Mouse (Mus musculus): ENCODE measurements at regions not wholly inside any gene's neighbourhood (a gene's known extent, or its start where the extent isn't known, plus 50 kb on each side); places are given as distances from the start of the nearest gene placed in this dataset.

DNA sequence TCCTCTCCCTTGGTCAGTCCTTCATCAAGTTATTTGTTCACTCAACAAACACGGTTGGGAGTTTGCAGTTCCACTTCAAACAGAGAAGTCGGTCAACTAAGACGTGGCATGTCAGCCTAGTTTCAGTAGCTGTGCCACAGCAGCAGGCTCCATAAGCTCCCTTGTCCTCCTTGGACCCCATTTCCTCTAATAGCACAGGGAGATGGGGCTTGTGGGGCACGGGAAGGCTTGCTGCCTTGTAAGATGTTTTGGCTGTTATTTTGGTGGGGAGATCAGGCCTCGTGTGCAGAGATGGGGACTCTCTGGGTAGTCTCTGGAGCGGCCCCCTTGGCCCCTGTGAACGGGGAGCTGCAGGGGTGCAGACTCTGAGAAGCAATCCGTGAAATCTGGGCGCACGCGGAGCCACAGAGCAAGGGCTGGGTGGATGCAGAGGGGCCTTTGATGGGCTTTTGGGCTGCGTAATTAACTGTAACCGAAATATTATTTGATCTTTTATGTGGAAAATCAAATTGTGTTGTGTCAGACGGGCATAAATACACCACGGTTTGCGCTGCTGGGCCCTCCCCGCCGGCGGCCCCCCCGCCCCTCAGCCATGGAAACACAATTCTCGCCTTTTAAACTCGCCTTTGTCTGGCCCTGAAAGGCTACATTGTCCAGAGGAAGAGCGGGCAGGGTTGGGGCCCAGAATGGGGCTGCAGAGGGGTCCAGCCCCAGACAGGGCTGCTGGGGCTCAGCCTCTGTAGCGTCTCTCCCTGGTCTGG, 137.6 kb downstream of the Mn1 start:
- no peaks in the 10 kb centered on the region for H3K79me2 ChIP-seq (replicated peaks; ENCODE audit: control insufficient read depth, insufficient read depth, low read length)
- no peaks in the 10 kb centered on the region for H3K27me3 ChIP-seq (ENCODE audit: control insufficient read depth, insufficient read depth, low read length)
- no peak overlapping the region for H3K4me3 ChIP-seq
- DNase-seq, result no peak
- H3K4me1 ChIP-seq (ENCODE audit: control insufficient read depth, insufficient read depth, low read length), result peaks cover 2% of the 10 kb centered on the region; the same call in 1 of the 2 replicates
- no peak for TF ChIP-seq CTCF (IDR thresholded peaks at IDR 0.05)
- TF ChIP-seq EP300 (IDR thresholded peaks at IDR 0.05; ENCODE audit: insufficient read depth, low read depth, low read length), result no peak
- no peak for TF ChIP-seq POLR2A (IDR thresholded peaks at IDR 0.05; ENCODE audit: insufficient read depth, low read depth, low read length)
- no peak overlapping the region for H3K27ac ChIP-seq
- 55% methylated on average over 24 of the region's 24 CpGs for WGBS
- no peak overlapping the region for H3K9ac ChIP-seq (ENCODE audit: low read depth, low read length)
- H3K36me3 ChIP-seq (ENCODE audit: control insufficient read depth, insufficient read depth, low read length), result no peaks in the 10 kb centered on the region
- intact Hi-C loops (cut with DNase I), result no loop called here

DNA sequence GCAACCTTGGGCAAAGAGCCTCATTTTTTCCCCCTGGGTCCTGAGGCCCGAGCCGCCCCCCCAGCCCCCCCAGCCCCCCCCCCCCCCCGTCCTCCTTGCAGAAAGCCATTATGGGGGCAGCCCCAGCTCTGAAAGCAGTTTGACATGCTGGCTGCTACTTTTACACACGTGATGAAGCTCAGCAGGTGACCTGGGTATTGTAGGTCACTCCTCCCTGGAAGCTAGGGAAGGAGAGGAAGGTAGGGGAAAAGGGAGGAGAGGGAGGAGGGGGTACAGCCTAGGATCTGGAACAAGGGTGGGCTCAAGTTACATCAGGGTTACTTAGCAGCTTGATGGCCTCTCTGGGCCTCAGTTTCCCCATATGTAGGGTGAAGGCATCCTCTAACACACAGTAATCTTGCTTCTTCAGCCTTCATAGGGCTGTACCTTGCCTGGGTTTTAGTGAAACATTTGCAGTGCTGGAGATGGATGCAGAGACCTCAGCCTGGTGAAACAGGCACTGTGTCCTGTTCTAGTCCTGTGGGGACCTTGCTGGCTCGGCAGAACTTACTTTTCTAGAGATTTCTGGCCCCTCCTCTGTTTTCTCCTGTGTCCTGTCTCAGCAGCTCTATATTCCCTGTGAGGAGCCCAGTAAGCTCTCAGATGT, 138.3 kb downstream of the Mn1 start:
- Histone ChIP-seq H3K4me1 (ENCODE audit: control insufficient read depth, insufficient read depth, low read length) (peaks cover 2% of the 10 kb centered on the region; the same call in 1 of the 2 replicates), H3K36me3 (ENCODE audit: control insufficient read depth, insufficient read depth, low read length) (no peaks in the 10 kb centered on the region), H3K27me3 (ENCODE audit: control insufficient read depth, insufficient read depth, low read length) (no peaks in the 10 kb centered on the region), H3K79me2 (replicated peaks; ENCODE audit: control insufficient read depth, insufficient read depth, low read length) (no peaks in the 10 kb centered on the region), H3K4me3 (no peak overlapping the region), H3K9ac (ENCODE audit: low read depth, low read length) (no peak overlapping the region), H3K27ac (no peak overlapping the region)
- TF ChIP-seq POLR2A (IDR thresholded peaks at IDR 0.05; ENCODE audit: insufficient read depth, low read depth, low read length) (no peak), CTCF (IDR thresholded peaks at IDR 0.05) (no peak)
- DNase-seq, result no peak
- intact Hi-C loops (cut with DNase I), result no loop called here
- WGBS, result 29% methylated on average over 5 of the region's 5 CpGs

DNA sequence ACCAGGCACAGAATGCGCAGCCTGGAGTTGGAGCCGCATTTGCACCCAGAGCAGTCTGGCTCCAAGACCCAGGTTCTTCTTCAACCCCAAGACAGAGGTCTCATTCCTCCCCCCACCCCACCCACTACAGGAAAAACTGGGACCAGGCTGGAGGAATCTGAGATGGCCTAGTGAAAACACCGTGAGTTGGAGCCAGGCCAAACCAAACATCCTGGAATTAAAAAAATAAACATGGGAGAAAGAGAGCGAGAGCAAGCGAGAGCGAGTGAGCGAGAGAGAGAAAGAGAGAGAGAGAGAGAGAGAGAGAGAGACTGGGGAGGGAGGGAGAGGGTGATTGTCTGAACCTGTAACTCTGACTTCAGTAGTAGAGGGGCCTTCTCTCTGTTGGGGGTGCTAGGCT, 138.8 kb downstream of the Mn1 start:
- peaks cover 2% of the 10 kb centered on the region; the same call in 1 of the 2 replicates for H3K4me1 ChIP-seq (ENCODE audit: control insufficient read depth, insufficient read depth, low read length)
- H3K9ac ChIP-seq (ENCODE audit: low read depth, low read length), result no peak overlapping the region
- TF ChIP-seq EP300 (IDR thresholded peaks at IDR 0.05; ENCODE audit: insufficient read depth, low read depth, low read length) (no peak), CTCF (IDR thresholded peaks at IDR 0.05) (no peak), POLR2A (IDR thresholded peaks at IDR 0.05; ENCODE audit: insufficient read depth, low read depth, low read length) (no peak)
- H3K36me3 ChIP-seq (ENCODE audit: control insufficient read depth, insufficient read depth, low read length), result no peaks in the 10 kb centered on the region
- H3K27ac ChIP-seq, result no peak overlapping the region
- H3K79me2 ChIP-seq (replicated peaks; ENCODE audit: control insufficient read depth, insufficient read depth, low read length), result no peaks in the 10 kb centered on the region
- 46% methylated on average over 7 of the region's 7 CpGs for WGBS
- peak in 1 of 2 experiments; percentile 10 for DNase-seq
- intact Hi-C loops (cut with DNase I), result no loop called here
- no peak overlapping the region for H3K4me3 ChIP-seq
- no peaks in the 10 kb centered on the region for H3K27me3 ChIP-seq (ENCODE audit: control insufficient read depth, insufficient read depth, low read length)

DNA sequence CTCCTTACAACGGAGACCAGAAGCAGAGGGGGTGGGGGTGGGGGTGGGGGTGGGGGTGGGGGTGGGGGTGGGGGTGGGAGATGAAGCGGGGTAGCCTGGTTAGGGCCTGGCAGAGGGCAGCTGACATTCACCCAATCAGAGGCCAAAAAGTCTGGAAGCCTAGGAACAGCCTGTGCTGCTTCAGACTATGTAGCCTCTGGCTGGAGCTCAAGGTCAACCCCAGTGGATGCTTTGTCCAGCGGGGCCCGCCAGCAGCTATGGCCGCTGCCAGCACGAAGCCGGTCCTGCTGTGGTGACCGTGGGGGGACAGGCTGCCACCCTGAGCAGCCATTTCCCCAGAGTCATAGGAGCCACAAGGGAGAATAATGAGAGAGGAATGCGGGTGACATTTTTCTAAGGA, 143.3 kb downstream of the Mn1 start:
- no peaks in the 10 kb centered on the region for H3K36me3 ChIP-seq (ENCODE audit: control insufficient read depth, insufficient read depth, low read length)

DNA sequence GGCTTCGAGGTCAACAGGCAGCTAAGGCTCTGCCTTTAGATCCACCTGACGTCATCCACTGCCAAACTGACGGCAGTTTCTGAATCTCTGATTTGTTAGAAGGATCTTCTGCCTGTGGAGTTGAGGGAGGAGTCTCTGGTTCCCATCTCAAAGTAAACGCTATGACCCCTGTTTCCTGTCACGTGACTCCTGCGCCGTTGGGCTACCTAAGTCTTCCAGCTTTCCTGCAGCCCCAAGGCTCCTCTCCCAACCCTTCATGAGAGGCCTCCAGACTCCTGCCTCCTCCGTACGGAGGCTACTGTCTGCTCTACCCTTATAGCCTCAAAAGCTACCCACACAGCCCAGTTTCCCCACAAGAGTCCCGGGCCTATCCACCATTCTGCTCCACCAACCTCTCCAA, 144.1 kb downstream of the Mn1 start:
- 70% methylated on average over 10 of the region's 10 CpGs for WGBS
- Histone ChIP-seq H3K27me3 (ENCODE audit: control insufficient read depth, insufficient read depth, low read length) (no peaks in the 10 kb centered on the region), H3K36me3 (ENCODE audit: control insufficient read depth, insufficient read depth, low read length) (no peaks in the 10 kb centered on the region), H3K4me1 (ENCODE audit: control insufficient read depth, insufficient read depth, low read length) (no peaks in the 10 kb centered on the region), H3K4me3 (no peak overlapping the region), H3K27ac (no peak overlapping the region), H3K9ac (ENCODE audit: low read depth, low read length) (no peak overlapping the region), H3K79me2 (replicated peaks; ENCODE audit: control insufficient read depth, insufficient read depth, low read length) (no peaks in the 10 kb centered on the region)
- TF ChIP-seq POLR2A (IDR thresholded peaks at IDR 0.05; ENCODE audit: insufficient read depth, low read depth, low read length), result no peak
- no peak for TF ChIP-seq CTCF (IDR thresholded peaks at IDR 0.05)
- TF ChIP-seq EP300 (IDR thresholded peaks at IDR 0.05; ENCODE audit: insufficient read depth, low read depth, low read length), result no peak
- DNase-seq, result no peak
- intact Hi-C loops (cut with DNase I), result no loop called here

More for the DNA sequence above, 143.3 kb downstream of the Mn1 start:
- Histone ChIP-seq H3K9ac (ENCODE audit: low read depth, low read length) (no peak overlapping the region), H3K4me3 (no peak overlapping the region), H3K27me3 (ENCODE audit: control insufficient read depth, insufficient read depth, low read length) (no peaks in the 10 kb centered on the region), H3K27ac (no peak overlapping the region), H3K79me2 (replicated peaks; ENCODE audit: control insufficient read depth, insufficient read depth, low read length) (no peaks in the 10 kb centered on the region), H3K4me1 (ENCODE audit: control insufficient read depth, insufficient read depth, low read length) (peaks cover under 1% of the 10 kb centered on the region; the same call in 1 of the 2 replicates)
- TF ChIP-seq EP300 (IDR thresholded peaks at IDR 0.05; ENCODE audit: insufficient read depth, low read depth, low read length), result no peak
- TF ChIP-seq CTCF (IDR thresholded peaks at IDR 0.05), result no peak
- TF ChIP-seq POLR2A (IDR thresholded peaks at IDR 0.05; ENCODE audit: insufficient read depth, low read depth, low read length), result no peak
- DNase-seq, result peak in 1 of 2 experiments; percentile 38
- intact Hi-C loops (cut with DNase I), result no loop called here
- WGBS, result 41% methylated on average over 9 of the region's 9 CpGs

DNA sequence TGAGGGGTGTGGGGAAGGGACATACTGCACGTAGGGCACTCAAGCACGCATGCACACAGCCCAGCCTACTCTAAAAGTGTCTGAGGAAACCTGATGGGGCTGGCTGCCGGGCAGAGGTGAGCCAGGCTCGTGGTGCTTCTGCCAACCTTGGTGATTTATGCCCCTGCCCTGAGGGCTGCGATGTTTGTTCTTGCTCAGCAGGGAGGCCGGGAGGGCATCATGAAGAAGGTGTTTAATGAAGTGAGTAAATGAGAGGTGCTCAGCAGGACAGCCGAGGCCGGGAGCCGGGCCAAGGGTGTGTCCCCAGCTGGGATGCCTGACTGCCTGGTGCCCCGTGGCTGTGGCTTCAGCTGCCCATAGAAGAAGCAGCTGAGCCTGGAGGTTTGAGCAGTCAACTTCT, 153.7 kb downstream of the Mn1 start:
- TF ChIP-seq EP300 (IDR thresholded peaks at IDR 0.05; ENCODE audit: insufficient read depth, low read depth, low read length) (no peak), CTCF (IDR thresholded peaks at IDR 0.05) (no peak), POLR2A (IDR thresholded peaks at IDR 0.05; ENCODE audit: insufficient read depth, low read depth, low read length) (no peak)
- Histone ChIP-seq H3K27me3 (ENCODE audit: control insufficient read depth, insufficient read depth, low read length) (no peaks in the 10 kb centered on the region), H3K4me3 (no peak overlapping the region), H3K4me1 (ENCODE audit: control insufficient read depth, insufficient read depth, low read length) (no peaks in the 10 kb centered on the region; the same call in 1 of the 2 replicates), H3K27ac (no peak overlapping the region), H3K79me2 (replicated peaks; ENCODE audit: control insufficient read depth, insufficient read depth, low read length) (no peaks in the 10 kb centered on the region), H3K9ac (ENCODE audit: low read depth, low read length) (no peak overlapping the region), H3K36me3 (ENCODE audit: control insufficient read depth, insufficient read depth, low read length) (no peaks in the 10 kb centered on the region)
- intact Hi-C loops (cut with DNase I), result no loop called here
- peak in 1 of 2 experiments; percentile 37 for DNase-seq
- WGBS, result 38% methylated on average over 10 of the region's 10 CpGs
